Mouse (Mus musculus): ENCODE results near the gene 4933415A04Rik.

Gene 4933415A04Rik

DNA sequence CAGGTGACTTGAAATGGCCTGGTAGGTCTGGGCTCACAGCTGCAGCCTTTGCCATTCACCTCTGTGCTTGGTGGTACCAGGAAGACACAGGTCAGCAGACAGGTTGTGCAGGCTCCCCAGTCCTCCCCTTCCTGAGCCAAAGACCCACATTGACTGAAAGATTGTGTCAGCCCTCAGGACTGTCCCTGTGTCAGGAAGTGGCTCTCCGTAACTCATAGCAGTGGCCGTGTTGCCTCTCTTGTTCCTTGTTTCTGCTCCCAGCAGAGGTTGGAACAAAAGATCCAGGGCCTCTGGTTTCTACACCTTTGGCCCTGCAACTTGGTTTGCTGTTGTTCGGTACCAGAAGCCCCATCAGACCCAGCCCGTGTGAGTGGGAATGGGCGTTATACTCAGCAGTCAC is 17.7 kb upstream of the 4933415A04Rik start:
- intact Hi-C loops (cut with DNase I) = no loop called here

- intact Hi-C loops (cut with DNase I) = no loop called here
Measured at GRCm38 (mm10) chr11:43569595-43569994, 17.2 kb upstream of the 4933415A04Rik start.

GRCm38 (mm10) chr11:43575061-43575375 is 11.8 kb upstream of the 4933415A04Rik start:
- intact Hi-C loops (cut with DNase I) = no loop called here

GRCm38 (mm10) chr11:43575376-43576151 is 11.3 kb upstream of the 4933415A04Rik start:
- intact Hi-C loops (cut with DNase I) = no loop called here

GRCm38 (mm10) chr11:43577713-43578478 is 8.9 kb upstream of the 4933415A04Rik start:
- intact Hi-C loops (cut with DNase I) = no loop called here

GRCm38 (mm10) chr11:43585211-43586005 is 1.4 kb upstream of the 4933415A04Rik start:
- intact Hi-C loops (cut with DNase I) = loop anchor here (2.0 kb wide), 1 partner anchor 91 kb away; no protein-coding TSS in a partner anchor

DNA sequence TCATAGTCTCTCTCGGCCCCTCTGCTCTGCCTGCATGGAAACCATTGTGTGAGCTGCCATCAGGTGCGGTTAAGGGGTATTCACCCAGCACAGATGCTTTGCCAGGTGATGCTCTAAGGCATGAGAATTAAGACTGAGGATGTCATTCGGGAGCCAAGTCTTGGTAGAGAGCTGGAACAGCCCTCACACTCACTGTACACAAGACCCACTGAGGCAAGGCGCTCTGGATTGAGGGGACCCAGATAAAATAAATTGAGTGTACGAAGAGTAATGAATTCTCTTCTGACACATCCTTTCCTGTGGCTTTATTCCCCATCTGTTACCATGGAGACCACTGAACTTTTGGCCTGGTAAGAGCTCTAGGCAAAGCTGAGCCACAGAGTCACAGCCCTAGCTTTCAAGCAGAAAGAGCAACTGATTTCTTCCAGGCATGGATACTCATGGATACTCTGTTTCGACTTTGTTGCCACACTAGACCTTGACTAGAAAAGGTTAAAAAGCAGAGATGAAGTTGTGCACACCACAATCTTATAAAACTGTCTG is 2.8 kb downstream of the 4933415A04Rik start:
- intact Hi-C loops (cut with DNase I) = no loop called here

- intact Hi-C loops (cut with DNase I) = no loop called here
Measured at GRCm38 (mm10) chr11:43601440-43601839, 14.6 kb downstream of the 4933415A04Rik start, which contains the start of gene Fabp6. TSS of gene Fabp6 (minus strand) at chr11:43601540.

- intact Hi-C loops (cut with DNase I) = no loop called here
Measured at GRCm38 (mm10) chr11:43604207-43604606, 17.4 kb downstream of the 4933415A04Rik start.

DNA sequence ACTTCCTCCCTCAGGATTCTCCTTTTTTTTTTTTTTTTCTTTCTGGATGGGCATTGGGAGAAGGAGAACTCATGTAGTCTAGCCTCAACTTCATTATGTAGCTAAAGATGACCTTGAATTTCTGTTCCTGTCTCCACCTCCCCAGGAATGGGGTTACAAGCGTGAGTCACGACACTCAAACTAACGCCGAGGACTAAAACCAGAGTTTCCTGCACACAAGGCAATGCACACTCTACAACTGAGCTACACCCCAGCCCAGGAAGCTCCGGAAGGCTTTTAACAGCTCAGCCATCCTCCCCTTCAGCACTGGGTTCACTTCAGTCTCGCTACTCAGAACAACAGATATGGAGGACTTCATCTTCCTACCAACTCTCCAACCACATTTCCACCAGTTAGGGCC is 18.1 kb downstream of the 4933415A04Rik start:
- intact Hi-C loops (cut with DNase I) = no loop called here

DNA sequence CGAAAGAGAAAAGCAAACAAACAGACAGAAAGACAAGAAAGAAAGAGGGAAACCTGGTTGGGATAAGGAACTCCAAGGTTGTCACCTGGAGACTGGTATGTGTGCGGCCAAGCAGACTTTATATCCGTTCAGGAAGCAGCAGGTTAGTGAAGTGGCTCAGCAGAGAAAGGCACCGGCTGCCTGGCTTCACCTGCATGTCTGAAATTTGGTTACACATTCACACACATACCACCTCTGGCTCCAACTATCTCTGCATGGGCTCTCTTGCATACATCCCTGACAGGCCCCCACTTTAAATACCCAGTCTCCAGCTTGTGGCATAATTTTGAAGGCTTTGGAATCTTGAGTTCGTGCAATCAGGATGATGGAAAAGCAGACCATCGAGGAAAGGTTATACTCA is 19.0 kb downstream of the 4933415A04Rik start:
- intact Hi-C loops (cut with DNase I) = no loop called here

DNA sequence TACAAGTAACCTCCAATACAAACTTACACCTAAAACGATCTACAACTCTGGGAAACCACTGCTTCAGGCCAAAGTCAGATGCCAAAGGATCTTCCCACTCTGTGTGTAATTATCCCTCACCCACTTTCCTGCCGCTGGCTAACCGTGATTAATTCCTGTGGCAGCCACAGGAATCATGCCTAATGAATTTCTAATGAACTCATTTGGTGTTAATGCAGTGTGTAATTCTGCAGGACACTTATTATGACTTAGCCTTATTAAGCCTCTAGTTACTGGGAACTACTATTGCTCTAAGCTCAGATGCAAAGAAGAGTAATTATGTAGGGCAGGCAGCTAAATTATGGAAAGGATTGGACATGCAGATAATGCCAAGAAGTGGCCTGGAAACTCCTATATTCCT is 21.6 kb downstream of the 4933415A04Rik start:
- intact Hi-C loops (cut with DNase I) = no loop called here

GRCm38 (mm10) chr11:43610006-43610661 is 23.3 kb downstream of the 4933415A04Rik start:
- intact Hi-C loops (cut with DNase I) = no loop called here

DNA sequence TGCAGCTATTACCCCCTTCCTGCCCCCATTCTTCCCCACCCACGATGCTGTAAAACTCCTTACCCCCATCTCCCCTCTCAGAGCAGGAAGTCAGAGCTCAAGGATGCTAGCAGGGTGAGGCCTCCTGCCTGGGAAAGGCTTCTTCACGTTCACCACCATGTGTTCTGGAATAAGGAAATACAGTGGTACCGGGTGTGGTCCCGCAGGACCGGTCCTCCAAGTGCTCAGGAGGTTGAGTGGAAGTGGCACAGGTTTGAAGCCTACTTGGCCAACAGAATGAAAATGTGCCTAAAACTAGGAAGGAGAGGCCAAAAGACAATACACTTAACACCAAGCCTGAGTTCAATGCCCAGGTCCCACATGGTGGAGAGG is 23.8 kb downstream of the 4933415A04Rik start:
- intact Hi-C loops (cut with DNase I) = no loop called here

DNA sequence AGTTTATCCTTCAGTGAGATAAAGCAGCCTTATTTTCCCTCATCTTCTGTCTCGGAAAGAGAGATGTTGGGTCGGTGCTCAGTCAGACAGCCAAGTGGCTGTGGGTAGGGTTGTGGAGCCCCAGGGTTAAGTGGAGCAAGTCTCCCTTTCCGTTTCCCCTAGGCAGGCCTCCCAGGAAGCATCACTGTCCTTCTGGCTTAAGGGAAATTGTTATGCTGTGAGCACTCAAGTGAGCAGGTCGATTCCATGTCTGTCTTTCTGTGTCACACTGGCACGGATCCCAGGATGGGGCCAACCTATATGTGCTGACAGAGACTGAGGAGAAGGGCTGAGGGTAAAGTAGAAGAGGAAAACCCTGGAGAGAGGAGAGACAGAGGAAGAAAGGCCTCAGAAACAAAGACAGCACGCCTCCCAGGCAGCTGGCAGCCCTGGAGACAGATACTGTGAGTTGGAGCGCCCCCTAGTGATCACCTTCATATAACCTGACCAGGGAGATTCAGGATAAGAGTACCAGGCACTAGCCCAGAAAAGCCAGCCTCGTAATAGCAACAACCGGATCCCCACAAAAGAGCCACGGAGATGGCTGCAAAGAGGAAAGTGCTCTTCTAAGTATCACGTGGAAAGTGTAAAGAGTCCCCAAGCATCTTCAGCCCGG is 26.1 kb downstream of the 4933415A04Rik start:
- intact Hi-C loops (cut with DNase I) = loop anchor here (2.0 kb wide), 1 partner anchor 118 kb away; no protein-coding TSS in a partner anchor

DNA sequence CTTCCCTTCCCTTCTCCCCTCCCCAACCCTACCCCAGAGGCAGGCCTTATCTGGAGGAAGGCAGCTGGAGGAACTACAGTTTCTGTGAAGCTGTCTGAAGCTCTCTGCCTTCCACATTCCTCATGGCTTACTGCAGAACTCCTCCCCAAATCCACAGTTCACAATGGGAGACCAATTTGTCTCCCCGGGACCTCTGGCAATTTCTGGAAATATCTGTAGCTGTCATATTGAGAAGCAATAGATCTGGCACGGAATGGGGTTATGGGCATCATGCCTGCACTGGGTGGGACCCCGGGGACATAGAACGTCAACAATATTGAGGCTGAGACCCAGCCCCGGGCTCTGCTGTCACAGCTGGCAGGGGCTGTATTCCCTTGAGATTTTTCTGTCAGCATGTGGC is 31.1 kb downstream of the 4933415A04Rik start:
- intact Hi-C loops (cut with DNase I) = no loop called here

GRCm38 (mm10) chr11:43618403-43618802 is 31.6 kb downstream of the 4933415A04Rik start:
- intact Hi-C loops (cut with DNase I) = no loop called here

DNA sequence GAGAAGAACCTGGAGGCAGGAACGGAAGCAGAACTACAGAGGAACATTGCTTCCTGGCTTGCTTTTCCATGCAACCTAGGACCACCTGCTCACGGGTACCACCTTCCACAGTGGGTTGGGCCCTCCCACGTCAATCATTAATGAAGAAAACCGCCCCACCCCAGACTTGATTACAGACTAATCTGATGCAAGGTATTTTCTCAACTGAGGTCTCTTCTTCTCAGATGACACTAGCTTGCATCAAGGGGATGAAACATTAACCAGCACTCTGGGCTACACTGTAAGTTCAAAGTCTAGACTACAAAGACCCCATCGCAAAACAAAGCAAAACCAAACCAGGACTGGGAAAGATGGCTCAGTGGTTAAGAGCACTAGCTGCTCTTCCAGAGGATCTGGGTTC is 34.9 kb downstream of the 4933415A04Rik start:
- intact Hi-C loops (cut with DNase I) = no loop called here

- intact Hi-C loops (cut with DNase I) = no loop called here
Measured at GRCm38 (mm10) chr11:43624341-43624740, 37.5 kb downstream of the 4933415A04Rik start.

- intact Hi-C loops (cut with DNase I) = no loop called here
Measured at GRCm38 (mm10) chr11:43626300-43626926, 39.6 kb downstream of the 4933415A04Rik start.
